Mouse (Mus musculus) kidney, postnatal 36 days (tissue): Measurements from ENCODE around the gene Itih4.
A peak's percentile ranks its signal among the peaks of the same experiment; 100 is the strongest.

Experiments
- DNase-seq, 2 experiments: peaks; one replicate each; pipeline ENCODE4 v3.0.0; 2021 to 2022; ENCODE audit warnings: mixed read lengths in 2 of 2

Itih4 gene

GRCm38 (mm10) chr14:30879794-30880193 lies 6.5 kb upstream of the Itih4 start:
- DNase-seq: no peak

GRCm38 (mm10) chr14:30880251-30880650 lies 6.0 kb upstream of the Itih4 start:
- no peak for DNase-seq

DNA sequence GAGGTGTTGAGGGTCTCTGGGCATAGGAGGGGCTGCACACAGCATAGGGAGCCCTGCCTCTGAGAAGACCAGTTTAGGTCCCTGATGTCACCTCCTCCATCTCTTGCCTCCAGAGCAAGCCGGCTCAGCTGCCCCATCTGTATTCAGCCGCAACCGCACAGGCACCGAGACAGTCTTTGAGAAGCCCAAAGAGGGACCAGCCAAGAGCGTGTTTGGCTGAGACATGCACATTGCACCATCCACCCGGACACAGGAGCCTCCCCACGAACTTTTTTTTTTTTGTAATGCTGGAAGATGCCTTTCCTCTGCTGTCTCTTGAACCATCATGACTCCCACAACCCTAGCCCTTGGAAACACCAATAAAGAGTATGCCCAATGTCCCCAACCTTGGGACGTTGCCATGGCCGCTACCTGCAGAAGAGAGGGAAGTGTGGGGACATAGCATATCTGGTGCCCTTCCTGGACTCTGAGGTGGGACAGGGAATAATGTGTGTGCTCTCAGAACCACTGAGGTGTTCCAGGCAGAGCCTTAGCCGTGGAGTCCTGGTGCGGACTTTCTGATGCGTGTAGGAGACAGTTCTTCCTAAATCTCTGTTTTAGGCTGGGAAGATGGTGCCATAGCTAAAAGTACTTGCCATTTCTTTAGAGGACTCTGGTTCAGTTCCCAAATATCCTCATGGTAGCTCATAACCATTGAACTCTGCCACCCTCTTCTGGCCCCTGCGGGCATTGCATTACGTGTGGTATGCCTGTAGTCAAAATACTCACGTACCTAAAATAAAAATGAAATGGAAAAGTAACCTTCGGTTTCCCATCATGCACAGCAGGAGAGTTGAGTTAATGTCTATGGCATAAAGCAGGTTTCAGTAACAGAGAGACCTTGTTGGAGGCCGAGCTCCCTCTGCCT lies 5.2 kb upstream of the Itih4 start:
- DNase-seq: peak; percentile 62 to 87

DNA sequence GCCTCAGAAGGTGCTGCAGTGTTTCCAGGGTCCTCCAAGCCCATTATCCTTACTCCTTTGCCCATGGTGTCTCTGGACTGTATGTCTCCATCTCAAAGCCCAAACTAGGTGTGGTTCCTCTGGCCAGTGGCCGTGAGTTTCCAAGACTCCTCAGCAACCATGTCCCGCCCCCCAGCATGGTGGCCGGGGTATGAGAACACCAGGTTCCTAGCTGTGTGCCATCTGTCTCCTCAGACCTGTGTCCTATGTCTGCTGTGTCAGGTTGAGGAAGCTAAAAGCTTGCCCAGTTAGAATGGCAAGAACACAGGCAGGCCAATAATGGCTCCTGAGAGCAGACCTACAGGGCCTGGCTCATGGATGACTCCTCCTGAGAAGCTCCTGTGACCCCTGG lies 4.6 kb upstream of the Itih4 start:
- DNase-seq: no peak

DNA sequence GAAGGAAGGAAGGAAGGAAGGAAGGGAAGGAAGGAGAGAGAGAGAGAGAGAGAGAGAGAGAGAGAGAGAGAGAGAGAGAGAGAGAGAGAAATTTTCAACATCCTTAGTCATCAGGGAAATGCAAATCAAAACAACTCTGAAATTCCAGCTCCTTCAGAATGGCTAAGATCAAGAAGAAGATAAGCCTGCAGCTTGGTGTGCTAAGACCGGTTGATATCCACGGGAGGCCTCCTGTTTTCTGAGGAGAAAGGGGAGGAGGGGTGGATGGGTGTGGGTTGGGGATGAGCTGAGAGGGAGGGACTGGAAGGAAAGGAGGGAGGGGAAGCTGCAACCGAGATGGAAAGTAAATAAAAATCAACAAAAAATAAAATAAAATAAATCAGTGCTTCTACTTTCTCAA lies 978 bp upstream of the Itih4 start:
- no peak for DNase-seq

GRCm38 (mm10) chr14:30888271-30888732 lies 2.0 kb downstream of the Itih4 start:
- DNase-seq: peak; percentile 66 to 72

DNA sequence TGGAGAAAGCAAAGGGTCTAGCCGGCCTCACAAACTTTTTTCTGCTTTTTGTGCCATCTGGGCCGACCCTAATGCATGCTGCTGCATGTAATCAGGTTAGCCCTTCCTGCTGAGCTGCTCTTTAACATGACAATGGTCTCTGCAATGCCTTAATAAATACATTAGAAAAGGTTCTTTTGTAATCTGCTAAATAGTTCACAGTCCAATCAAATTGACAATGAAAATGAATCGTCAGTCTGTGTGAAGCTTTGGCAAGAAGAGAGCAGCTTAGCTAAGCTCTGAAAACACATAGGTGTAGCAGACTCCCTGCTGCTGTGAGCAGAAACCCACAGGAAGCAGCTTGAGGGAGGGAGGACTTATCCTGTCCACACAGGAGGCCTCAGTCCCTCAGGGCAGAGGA lies 13.7 kb downstream of the Itih4 start:
- no peak for DNase-seq

- DNase-seq: no peak
These were observed 16.4 kb downstream of the Itih4 start for GRCm38 (mm10) chr14:30902628-30903027.

DNA sequence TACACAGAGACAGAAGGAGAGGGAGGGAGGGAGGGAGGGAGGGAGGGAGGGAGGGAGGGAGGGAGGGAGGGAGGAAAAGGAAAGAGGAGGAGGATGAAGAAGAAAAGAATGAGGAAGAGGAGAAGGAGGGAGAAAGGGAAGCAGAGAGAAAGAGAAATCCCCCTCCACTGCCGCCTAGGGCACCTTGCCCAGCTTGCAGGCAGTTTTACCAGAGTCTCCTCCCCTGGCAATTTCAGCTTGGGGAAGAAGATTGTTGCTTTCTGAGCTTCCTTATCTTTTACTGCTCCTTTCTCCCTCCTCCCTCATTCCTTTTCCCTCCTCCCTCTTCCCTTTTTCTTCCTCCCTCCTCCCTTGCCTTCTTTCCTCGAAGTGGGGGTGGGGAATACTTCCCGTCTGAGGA lies 16.8 kb downstream of the Itih4 start:
- DNase-seq: no peak

DNA sequence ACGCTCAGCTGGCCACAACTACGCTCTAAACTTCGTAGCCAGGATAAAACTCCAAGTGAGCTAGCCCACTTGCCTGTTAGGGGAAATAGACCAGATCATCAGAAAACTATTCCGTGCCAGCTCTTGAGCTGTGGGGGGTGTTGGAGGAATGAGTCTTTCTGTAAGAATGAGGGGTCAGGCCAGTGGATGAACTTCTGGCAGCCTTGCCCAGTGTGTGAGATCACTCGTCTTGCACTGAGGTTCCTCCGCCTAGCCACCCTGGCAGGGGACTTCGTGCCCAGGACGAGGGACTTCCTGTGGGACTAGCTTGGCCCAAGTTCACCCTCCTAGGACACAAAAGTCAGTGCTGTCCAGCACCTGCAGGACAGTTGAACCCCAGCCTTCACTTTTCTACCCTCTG lies 18.0 kb downstream of the Itih4 start:
- no peak for DNase-seq

DNA sequence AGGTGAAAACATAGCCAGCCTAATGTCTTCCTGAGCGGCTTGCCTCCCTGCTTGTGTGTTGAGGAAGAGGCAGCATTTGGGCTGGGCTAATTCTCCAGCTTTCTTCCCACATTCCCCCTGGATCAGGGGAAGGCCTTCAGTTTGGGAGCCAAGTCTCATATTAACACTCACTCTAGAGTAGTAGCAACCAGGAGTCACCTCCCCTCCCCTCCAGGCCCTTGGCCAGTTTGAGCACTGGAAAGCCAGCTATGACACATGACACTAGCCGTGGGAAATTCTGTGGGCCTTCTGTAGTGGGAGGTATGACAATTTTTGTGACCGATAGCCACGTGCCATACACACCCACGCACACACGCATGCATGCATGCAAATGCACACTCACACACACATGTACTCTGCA lies 19.7 kb downstream of the Itih4 start:
- DNase-seq: no peak

DNA sequence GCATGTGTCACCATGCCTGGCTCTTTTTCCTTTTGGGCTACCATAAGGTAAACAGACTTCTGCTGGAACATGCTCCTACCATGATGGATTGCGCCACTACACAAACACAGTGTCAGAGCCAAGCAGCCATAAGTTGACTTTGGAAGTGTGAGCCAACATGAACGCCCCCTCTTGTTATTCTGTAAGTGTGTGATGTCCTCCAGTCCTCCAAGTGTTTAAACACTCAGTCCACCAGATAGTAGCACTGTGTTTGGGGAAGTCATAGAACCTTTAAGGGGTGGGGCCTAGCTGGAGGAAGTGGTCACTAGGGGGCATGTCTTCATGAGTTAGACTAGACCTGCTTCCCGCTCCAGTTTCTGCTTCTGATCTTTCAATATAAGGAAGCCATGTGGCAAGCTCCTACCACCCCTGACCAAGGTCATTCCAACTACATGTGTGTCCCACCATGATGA lies 21.6 kb downstream of the Itih4 start:
- no peak for DNase-seq

GRCm38 (mm10) chr14:30911141-30911540 lies 24.9 kb downstream of the Itih4 start:
- no peak for DNase-seq

DNA sequence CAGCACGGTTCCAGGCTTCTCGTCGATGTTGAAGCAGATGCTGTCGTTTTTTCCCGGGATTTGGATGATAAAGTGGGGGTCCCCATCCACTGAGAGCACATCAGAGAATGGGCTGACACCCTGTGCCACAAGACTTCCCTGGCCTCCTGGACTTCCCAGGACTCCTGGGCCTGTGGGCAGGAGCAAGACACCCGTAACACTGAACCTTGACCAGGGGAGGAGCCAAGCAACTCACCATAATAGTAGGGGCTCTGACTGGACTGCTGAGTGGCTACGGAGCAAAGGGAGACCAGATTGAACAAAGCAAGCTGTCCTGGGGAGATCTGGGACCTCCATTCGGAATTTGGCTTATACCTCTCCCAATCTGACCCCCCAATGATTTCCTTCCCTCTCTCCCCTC lies 26.4 kb downstream of the Itih4 start:
- peak; percentile 63 to 69 for DNase-seq

GRCm38 (mm10) chr14:30913404-30913803 lies 27.1 kb downstream of the Itih4 start:
- DNase-seq: peak; percentile 62 to 82

DNA sequence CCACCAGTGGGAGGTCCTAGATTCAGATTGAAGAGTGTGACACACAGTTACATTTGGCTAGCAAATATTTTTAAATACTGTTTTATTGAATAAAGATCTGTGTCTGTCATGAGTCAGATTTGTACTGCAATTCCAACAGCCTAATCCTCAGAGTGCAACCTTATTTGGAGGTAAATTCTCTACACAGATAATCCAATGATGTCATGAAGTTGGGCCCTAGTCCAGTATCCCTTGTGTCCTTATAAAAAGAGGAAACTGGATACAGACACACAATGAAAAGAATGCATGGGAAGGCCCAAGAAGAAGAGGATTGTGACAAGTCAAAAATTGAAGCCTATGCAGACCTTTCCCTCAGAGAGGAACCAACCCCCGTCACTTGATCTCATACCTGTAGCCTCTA lies 30.2 kb downstream of the Itih4 start:
- DNase-seq: no peak

DNA sequence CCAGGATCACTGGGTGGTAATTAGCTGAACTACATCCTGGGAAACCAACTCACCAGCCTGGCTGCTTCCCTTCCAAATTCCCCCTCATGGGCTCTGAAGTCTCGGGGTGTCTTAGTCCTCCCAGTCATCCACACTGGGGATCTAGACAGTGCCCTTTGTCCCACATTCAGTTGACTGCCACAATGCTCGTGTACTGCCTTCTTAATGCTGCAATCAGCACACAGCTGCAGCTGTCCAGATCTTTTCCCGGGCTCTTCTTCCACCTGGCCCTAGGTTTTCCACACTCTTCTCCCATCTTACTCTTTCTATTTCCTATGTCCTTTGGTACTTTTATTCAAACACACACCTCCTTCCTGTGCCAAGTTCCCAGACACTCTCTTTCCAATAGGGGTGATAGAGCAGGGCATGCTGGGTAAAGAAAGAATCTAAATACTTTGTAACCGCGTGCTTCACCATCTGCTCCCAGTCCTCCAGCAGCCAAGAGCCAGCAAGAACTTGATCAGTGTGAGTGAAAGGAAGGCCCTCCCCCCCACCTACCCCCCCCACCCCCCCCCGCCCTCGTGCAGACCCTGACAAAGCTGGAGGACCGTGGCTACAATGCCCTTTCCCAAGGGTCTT lies 35.9 kb downstream of the Itih4 start:
- no peak for DNase-seq

GRCm38 (mm10) chr14:30923375-30924105 lies 37.3 kb downstream of the Itih4 start, which contains the start of gene Itih3:
Itih3 (minus strand) TSS chr14:30923760.
- peak in 1 of 2 experiments; percentile 20 for DNase-seq

DNA sequence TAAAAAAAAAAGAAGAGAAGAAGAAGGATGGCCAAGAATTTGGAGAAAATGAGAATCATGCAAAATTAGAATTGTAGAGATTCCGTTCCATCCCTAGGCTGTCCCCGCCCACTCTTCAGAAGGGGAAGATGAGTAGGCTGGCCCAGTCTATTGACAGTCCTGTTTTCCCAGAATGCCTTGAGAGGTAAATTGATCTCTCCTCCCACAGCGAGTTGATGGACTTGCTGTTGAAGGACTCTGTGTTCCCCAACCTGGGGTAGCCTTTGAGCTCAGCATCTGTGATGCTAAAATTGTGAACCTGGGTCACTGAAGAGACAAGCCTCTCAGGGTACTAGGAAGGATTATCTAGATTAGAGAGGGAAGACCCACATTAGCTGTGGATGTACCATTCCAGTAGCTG lies 39.2 kb downstream of the Itih4 start:
- no peak for DNase-seq

DNA sequence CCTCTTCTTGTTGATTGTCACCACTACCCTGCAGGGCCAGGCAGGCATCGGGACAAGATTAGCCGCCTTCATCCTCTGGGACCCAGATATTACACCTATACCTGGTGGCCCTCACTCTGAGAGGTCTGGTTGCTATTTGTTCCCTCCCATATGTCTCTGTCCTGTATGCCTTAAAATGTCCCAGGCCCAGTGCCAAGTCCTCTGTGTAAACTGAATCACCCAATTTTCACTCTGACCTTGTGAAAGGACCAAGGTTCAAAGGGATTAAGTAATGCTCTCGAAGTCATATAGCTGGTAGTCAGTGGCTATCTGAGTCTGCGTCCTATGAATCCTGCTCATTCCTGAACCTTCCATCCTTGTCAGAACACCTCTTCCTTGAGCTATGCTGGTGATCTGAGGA lies 44.1 kb downstream of the Itih4 start:
- DNase-seq: no peak

GRCm38 (mm10) chr14:30933351-30933750 lies 47.1 kb downstream of the Itih4 start:
- DNase-seq: no peak

- DNase-seq: no peak
These were observed 56.0 kb downstream of the Itih4 start for GRCm38 (mm10) chr14:30942254-30942653.

DNA sequence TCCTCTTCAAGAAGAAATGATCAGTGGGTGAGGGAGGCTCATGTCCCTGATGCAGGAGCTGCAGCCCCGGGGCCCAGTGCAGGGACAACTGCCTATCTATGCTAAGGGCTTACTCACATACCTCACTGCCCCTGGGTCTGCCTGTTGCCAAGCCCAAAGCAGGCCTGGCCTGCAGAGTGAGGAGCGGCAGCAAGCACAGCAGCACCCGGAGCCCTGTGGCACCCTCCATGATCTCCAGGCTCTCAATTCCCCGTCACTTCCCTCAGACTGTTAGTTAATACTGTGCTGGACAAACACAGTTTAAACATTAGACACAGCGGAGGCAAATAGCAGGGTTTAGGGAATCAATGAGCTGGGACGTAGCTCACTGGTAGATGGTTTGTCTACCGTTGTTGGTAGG lies 56.8 kb downstream of the Itih4 start, which contains the start of gene Itih1:
Itih1 (minus strand) TSS at position 252 of the 400 bp plus-strand sequence.
- peak; percentile 17 to 27 for DNase-seq
